Mouse (Mus musculus) neural tube, embryonic 14.5 days (tissue): ENCODE data around the gene Ly9. TPM values are rescaled to one million over a fixed set of nuclear protein-coding genes. Genes with fewer than 3 reads are reported as not detected.

Source experiments
- ATAC-seq: fragments of 200-750 bp; cut with Nextera tagmentation; 2 replicates; pipeline ENCODE4 v1.8.0; 2017; ENCODE audit warnings: low read depth, mild to moderate bottlenecking, moderate TSS enrichment, moderate library complexity
- H3K27ac ChIP-seq: fragments of 300-500 bp; sonication (generic); 2 replicates; pipeline ENCODE4 v1.5.1; 2014; ENCODE audit warnings: low read depth, mild to moderate bottlenecking, control low read depth, low read length, moderate library complexity, mixed read lengths
- H3K27me3 ChIP-seq: fragments of 300-500 bp; sonication (generic); 2 replicates; pipeline ENCODE4 v1.6.1; 2014; ENCODE audit warnings: low read length; ENCODE audit not compliant: control insufficient read depth, insufficient read depth
- H3K36me3 ChIP-seq: fragments of 300-500 bp; sonication (generic); 2 replicates; pipeline ENCODE4 v1.6.1; 2014; ENCODE audit warnings: low read length, mixed read lengths; ENCODE audit not compliant: control insufficient read depth, insufficient read depth
- H3K4me1 ChIP-seq: fragments of 300-500 bp; sonication (generic); 2 replicates; pipeline ENCODE4 v1.6.1; 2014; ENCODE audit warnings: low read length; ENCODE audit not compliant: control insufficient read depth, insufficient read depth
- H3K4me2 ChIP-seq: fragments of 300-500 bp; sonication (generic); 2 replicates; pipeline ENCODE4 v1.6.1; 2014; ENCODE audit warnings: mild to moderate bottlenecking, low read depth, low read length, control low read depth
- H3K4me3 ChIP-seq: fragments of 300-500 bp; sonication (generic); 2 replicates; pipeline ENCODE4 v1.5.1; 2014; ENCODE audit warnings: low read depth, low read length, control low read depth, mixed read lengths
- H3K9ac ChIP-seq: fragments of 300-500 bp; sonication (generic); replicated peaks from 2 replicates; pipeline ENCODE4 v1.6.1; 2014; ENCODE audit warnings: low read depth, mild to moderate bottlenecking, control low read depth, low read length, mixed read lengths
- H3K9me3 ChIP-seq: fragments of 300-500 bp; sonication (generic); 2 replicates; pipeline ENCODE4 v1.6.1; 2016; ENCODE audit warnings: low read length; ENCODE audit not compliant: control insufficient read depth
- WGBS: fragments of 180-500 bp; shearing (Covaris S2); extraction: QIAGEN DNeasy Blood & Tissue Kit; methylation state at CpG from one replicate; pipeline ENCODE4 v1.1.7; 2014; 5-methylcytosine and 5-hydroxymethylcytosine counted together
- polyA plus RNA-seq: library from polyadenylated mRNA; unstranded; fragments of >200 nt; fragmentation: Nextera tagmentation; extraction: Ambion mirVana; gene quantifications from 2 replicates; pipeline ENCODE4 v1.2.1, GENCODE M21; 2014

Gene Ly9
- polyA plus RNA-seq, 1 experiment from 2014 or later, result not detected

- Histone ChIP-seq H3K9ac (no peak overlapping the region), H3K4me3 (no peak overlapping the region), H3K4me2 (no peak overlapping the region), H3K4me1 (no peaks in the 10 kb centered on the region), H3K36me3 (no peaks in the 10 kb centered on the region), H3K27me3 (no peaks in the 10 kb centered on the region), H3K9me3 (no peaks in the 10 kb centered on the region), H3K27ac (no peak overlapping the region)
- WGBS, result 26% methylated on average over 8 of the region's 8 CpGs
- ATAC-seq, result peak; percentile 54; the same call in 1 of the 2 replicates
Observed at GRCm38 (mm10) chr1:171566777-171567176, 40.4 kb downstream of the Ly9 start.

GRCm38 (mm10) chr1:171565888-171566287 is 41.3 kb downstream of the Ly9 start:
- no peaks in the 10 kb centered on the region for H3K9me3 ChIP-seq
- WGBS, result 86% methylated on average over 4 of the region's 4 CpGs

GRCm38 (mm10) chr1:171564247-171564646 is 43.0 kb downstream of the Ly9 start:
- no peak for ATAC-seq

More at GRCm38 (mm10) chr1:171565888-171566287, 41.3 kb downstream of the Ly9 start:
- H3K36me3 ChIP-seq, result no peaks in the 10 kb centered on the region
- no peaks in the 10 kb centered on the region for H3K4me1 ChIP-seq
- ATAC-seq, result no peak
- H3K27ac ChIP-seq, result no peak overlapping the region
- H3K9ac ChIP-seq, result no peak overlapping the region
- no peak overlapping the region for H3K4me3 ChIP-seq
- no peaks in the 10 kb centered on the region for H3K27me3 ChIP-seq
- no peak overlapping the region for H3K4me2 ChIP-seq

GRCm38 (mm10) chr1:171563042-171563441 is 44.2 kb downstream of the Ly9 start:
- Histone ChIP-seq H3K27ac (no peak overlapping the region), H3K4me2 (no peak overlapping the region), H3K9ac (no peak overlapping the region), H3K36me3 (no peaks in the 10 kb centered on the region), H3K9me3 (no peaks in the 10 kb centered on the region), H3K4me1 (no peaks in the 10 kb centered on the region), H3K27me3 (no peaks in the 10 kb centered on the region), H3K4me3 (no peak overlapping the region)
- WGBS, result 93% methylated on average over 2 of the region's 2 CpGs
- no peak for ATAC-seq

More at GRCm38 (mm10) chr1:171564247-171564646, 43.0 kb downstream of the Ly9 start:
- no peak overlapping the region for H3K4me2 ChIP-seq
- no peaks in the 10 kb centered on the region for H3K9me3 ChIP-seq
- H3K27me3 ChIP-seq, result no peaks in the 10 kb centered on the region
- no peak overlapping the region for H3K27ac ChIP-seq
- H3K4me1 ChIP-seq, result no peaks in the 10 kb centered on the region
- H3K4me3 ChIP-seq, result no peak overlapping the region
- 57% methylated on average over 3 of the region's 3 CpGs for WGBS
- H3K36me3 ChIP-seq, result no peaks in the 10 kb centered on the region
- H3K9ac ChIP-seq, result no peak overlapping the region

GRCm38 (mm10) chr1:171561639-171562225 is 45.5 kb downstream of the Ly9 start:
- Histone ChIP-seq H3K4me1 (no peaks in the 10 kb centered on the region), H3K4me2 (no peak overlapping the region), H3K27ac (no peak overlapping the region), H3K9ac (no peak overlapping the region), H3K36me3 (no peaks in the 10 kb centered on the region), H3K9me3 (no peaks in the 10 kb centered on the region), H3K4me3 (no peak overlapping the region), H3K27me3 (no peaks in the 10 kb centered on the region)
- WGBS, result 69% methylated on average over 8 of the region's 11 CpGs
- no peak for ATAC-seq

- H3K9ac ChIP-seq, result no peak overlapping the region
- no peak overlapping the region for H3K4me2 ChIP-seq
- no peaks in the 10 kb centered on the region for H3K36me3 ChIP-seq
- H3K27me3 ChIP-seq, result no peaks in the 10 kb centered on the region
- no peak overlapping the region for H3K27ac ChIP-seq
- WGBS, result 92% methylated on average over 1 of the region's 1 CpGs
- H3K9me3 ChIP-seq, result no peaks in the 10 kb centered on the region
- no peaks in the 10 kb centered on the region for H3K4me1 ChIP-seq
- ATAC-seq, result no peak
- H3K4me3 ChIP-seq, result no peak overlapping the region
Observed at GRCm38 (mm10) chr1:171561200-171561599, 46.0 kb downstream of the Ly9 start.

- WGBS, result 83% methylated on average over 2 of the region's 2 CpGs
- Histone ChIP-seq H3K4me1 (no peaks in the 10 kb centered on the region), H3K27me3 (no peaks in the 10 kb centered on the region), H3K4me2 (no peak overlapping the region), H3K9ac (no peak overlapping the region), H3K36me3 (no peaks in the 10 kb centered on the region), H3K27ac (no peak overlapping the region), H3K9me3 (no peaks in the 10 kb centered on the region), H3K4me3 (no peak overlapping the region)
- no peak for ATAC-seq
Observed at GRCm38 (mm10) chr1:171560262-171560661, 46.9 kb downstream of the Ly9 start.

- H3K36me3 ChIP-seq, result no peaks in the 10 kb centered on the region
- no peak for ATAC-seq
- H3K9me3 ChIP-seq, result no peaks in the 10 kb centered on the region
- WGBS, result 88% methylated on average over 4 of the region's 4 CpGs
- no peak within 1 kb of the TSS for H3K9ac ChIP-seq
- no peaks in the 10 kb centered on the region for H3K27me3 ChIP-seq
- H3K4me2 ChIP-seq, result no peak within 1 kb of the TSS
- H3K27ac ChIP-seq, result no peak within 1 kb of the TSS
- no peak within 1 kb of the TSS for H3K4me3 ChIP-seq
- H3K4me1 ChIP-seq, result no peaks in the 10 kb centered on the region
Observed at GRCm38 (mm10) chr1:171558898-171559297, 48.3 kb downstream of the Ly9 start, which contains the start of gene Cd244a. Cd244a (plus strand) TSS chr1:171559193.

GRCm38 (mm10) chr1:171558407-171558806 is 48.8 kb downstream of the Ly9 start:
- Histone ChIP-seq H3K9me3 (no peaks in the 10 kb centered on the region), H3K27me3 (no peaks in the 10 kb centered on the region), H3K27ac (no peak overlapping the region), H3K9ac (no peak overlapping the region), H3K4me1 (no peaks in the 10 kb centered on the region), H3K36me3 (no peaks in the 10 kb centered on the region), H3K4me3 (no peak overlapping the region), H3K4me2 (no peak overlapping the region)
- no peak for ATAC-seq
- 71% methylated on average over 6 of the region's 6 CpGs for WGBS
